Mouse (Mus musculus): ENCODE data around the gene E030018B13Rik.

Gene E030018B13Rik

DNA sequence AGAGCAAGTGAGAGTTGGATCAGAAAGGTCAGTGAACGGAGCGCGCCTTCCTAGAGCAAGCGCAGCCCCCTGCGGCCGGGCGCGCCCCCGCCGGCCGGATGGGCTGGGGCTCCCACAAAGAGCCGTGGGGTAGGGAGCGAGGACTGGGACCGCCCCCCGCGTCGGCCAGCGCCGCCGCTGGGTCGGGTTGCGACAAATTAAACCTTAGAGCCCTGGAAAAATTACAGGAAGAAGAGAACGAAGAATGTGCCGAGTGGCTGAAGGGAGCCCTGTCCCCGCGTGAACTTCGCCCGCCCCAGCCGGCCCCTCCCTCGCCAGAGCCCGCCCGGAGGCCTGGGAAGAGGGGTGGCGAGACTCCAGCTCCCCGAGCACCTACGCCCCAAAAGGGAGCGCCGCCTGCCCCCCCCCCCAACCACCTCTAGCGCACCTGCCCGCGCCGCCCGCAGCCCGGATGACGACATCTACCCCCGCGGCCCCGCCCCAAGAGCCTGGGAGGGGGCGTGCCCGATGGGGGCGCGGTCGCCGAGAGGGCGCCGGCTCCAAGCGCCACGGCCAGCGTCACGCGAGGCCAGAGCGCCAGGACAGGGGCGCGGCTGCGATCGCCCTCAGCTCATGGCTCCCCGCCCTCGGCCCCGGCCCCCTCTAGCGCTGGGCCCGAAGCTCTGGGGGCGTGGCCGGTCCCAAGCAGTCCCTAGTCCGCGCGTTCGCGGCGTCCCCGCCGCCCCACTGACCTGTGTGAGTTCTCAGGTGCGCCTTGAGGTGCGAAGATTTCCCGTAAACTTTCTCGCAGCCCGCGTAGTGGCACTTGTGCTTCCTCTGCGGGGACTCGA is 20.8 kb downstream of the E030018B13Rik start:
- DNase-seq (ENCODE audit: low read depth, low spot score), result peak; percentile 82

- DNase-seq (ENCODE audit: low read depth, low spot score), result no peak
Observed at GRCm38 (mm10) chr7:63938066-63938913, 21.6 kb downstream of the E030018B13Rik start.

GRCm38 (mm10) chr7:63938914-63939396 is 22.3 kb downstream of the E030018B13Rik start, which contains the start of gene Klf13:
Gene Klf13 (minus strand): TSS chr7:63938915.
- peak; percentile 99 for DNase-seq (ENCODE audit: low read depth, low spot score)

- DNase-seq (ENCODE audit: low read depth, low spot score), result no peak
Observed at GRCm38 (mm10) chr7:63939397-63939951, 22.8 kb downstream of the E030018B13Rik start.

DNA sequence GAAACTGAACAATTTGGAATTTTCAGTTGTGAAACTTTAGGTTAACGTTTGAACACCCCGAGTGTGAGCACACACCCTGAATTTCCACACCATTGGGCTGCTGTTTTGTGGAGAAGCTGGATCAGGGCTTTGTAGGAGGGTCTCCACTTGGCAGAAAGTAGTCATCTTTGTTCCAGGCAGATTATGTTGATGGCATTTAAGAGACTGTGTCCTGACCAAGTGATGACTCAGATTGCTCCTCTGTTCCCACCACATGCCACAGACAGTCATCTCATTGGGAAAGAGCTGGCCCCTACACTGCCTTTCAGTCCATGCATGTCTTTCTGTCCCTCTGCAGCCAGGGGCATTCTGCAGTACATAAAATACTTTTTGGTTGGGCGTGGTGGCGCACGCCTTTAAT is 23.7 kb downstream of the E030018B13Rik start:
- DNase-seq (ENCODE audit: low read depth, low spot score), result no peak

DNA sequence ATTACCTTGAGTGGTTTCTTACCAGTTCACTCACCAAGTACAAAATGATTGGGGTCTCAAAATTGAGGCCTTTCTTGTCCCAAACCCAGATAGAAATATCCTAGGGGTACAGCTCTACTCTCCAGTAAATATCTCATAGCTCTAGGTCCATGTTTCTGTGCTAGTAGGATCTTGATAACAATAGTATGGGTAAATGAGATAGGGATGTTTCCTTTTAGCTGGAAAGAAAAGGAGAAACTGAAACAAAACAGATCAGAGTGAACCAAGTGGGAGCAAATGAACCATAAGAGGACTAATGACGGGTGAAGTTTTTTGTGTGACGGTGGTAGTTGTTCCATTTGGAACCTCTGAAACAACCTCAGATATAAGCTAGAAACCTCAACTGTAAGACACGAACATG is 24.4 kb downstream of the E030018B13Rik start:
- DNase-seq (ENCODE audit: low read depth, low spot score), result no peak

DNA sequence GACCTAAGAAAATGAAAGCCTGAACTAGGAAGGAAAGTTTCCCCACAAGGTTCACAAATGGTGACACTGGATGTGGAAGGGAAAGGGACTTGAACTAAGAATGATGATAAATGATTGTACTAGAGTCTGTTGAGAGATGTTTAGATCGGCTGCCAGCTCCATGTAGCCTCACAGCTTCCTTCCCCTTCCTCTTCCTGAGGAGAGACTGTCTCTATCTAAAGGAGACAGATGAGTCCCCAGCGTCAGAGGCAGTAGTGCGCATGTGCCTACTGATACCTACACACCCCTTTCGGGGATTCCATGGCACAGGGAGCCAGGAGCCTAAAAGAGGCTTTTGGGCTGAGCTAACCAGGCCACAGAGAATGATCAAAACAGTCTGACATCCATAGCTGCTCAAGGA is 24.8 kb downstream of the E030018B13Rik start:
- no peak for DNase-seq (ENCODE audit: low read depth, low spot score)

DNA sequence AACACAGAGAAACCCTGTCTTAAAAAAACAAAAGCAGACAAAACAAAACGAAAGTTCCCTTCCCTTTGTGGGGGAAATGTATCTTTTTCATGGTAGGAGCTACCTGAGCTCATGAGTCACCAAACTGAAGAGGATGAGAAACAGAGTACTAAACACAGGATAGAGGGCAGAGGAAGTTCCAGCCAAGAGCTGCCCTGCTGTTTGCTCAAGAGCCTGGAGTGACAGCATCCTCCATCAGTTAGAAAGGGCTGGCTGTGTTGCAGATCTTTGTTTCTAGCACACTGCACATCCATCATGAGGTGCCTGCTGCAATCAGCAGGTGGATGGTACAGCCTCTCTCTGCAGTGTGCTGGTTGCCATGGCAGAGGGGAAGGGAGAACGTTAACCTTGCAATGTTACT is 27.3 kb downstream of the E030018B13Rik start:
- no peak for DNase-seq (ENCODE audit: low read depth, low spot score)

GRCm38 (mm10) chr7:63947514-63948487 is 31.1 kb downstream of the E030018B13Rik start:
- no peak for DNase-seq (ENCODE audit: low read depth, low spot score)

DNA sequence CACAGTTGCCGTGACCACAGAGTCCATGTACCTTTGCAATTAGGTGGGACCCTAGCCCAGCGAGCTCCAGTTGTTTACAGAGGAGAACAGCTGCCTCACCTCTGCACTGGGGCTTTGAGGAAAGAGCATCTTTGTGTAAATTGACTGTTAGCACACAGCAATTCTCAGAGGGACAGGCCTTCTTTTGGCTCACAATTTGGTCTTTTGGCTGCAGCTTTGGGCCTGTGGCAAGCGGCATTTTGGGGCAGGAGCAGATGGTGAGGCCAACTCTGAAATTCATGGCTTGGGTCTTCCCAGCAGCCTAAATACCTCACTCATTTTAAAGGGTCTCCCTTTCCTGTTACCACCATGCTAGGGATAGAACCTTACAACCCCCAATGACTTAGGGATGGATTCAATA is 32.5 kb downstream of the E030018B13Rik start:
- DNase-seq (ENCODE audit: low read depth, low spot score), result no peak

GRCm38 (mm10) chr7:63950931-63951607 is 34.4 kb downstream of the E030018B13Rik start:
- DNase-seq (ENCODE audit: low read depth, low spot score), result no peak

DNA sequence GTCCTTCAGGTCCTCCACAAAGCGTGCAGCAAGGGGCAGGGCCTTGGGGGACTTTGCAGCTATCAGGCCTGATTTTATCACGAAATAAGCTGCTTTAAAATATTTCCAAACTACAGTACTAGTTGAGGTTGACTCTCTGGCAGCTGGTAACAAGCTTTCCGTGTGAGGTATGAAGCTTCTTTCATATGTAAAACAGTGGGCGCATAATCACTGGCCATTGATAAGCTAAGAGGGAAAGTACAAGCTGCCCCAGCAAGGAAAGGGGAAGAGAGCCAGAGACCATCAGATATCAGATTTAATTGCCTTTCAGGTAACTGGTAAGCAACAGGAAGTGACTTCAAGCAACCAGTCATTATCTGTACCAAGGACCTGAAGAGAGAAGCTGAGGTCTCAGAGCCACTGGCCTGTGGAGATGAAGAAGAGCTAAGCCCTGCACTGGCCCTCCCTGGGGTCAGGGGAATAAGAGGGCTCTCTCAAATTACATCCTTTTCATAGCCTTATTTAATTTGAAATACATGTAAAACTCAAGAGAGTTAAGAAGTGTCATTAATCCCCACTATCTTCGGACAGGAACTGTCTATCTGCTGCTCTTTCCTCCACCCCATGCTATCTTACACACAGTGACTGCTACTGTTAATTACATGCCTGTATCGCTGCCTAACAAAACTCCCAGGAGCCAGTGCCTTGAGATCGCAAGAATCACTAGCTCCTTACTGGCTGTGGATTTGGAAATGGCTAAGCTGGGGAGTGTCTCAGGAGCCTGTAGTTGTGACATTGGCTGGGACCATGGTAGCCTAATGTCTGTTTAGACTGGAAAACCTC is 35.6 kb downstream of the E030018B13Rik start:
- no peak for DNase-seq (ENCODE audit: low read depth, low spot score)

GRCm38 (mm10) chr7:63955440-63955839 is 38.8 kb downstream of the E030018B13Rik start:
- no peak for DNase-seq (ENCODE audit: low read depth, low spot score)

DNA sequence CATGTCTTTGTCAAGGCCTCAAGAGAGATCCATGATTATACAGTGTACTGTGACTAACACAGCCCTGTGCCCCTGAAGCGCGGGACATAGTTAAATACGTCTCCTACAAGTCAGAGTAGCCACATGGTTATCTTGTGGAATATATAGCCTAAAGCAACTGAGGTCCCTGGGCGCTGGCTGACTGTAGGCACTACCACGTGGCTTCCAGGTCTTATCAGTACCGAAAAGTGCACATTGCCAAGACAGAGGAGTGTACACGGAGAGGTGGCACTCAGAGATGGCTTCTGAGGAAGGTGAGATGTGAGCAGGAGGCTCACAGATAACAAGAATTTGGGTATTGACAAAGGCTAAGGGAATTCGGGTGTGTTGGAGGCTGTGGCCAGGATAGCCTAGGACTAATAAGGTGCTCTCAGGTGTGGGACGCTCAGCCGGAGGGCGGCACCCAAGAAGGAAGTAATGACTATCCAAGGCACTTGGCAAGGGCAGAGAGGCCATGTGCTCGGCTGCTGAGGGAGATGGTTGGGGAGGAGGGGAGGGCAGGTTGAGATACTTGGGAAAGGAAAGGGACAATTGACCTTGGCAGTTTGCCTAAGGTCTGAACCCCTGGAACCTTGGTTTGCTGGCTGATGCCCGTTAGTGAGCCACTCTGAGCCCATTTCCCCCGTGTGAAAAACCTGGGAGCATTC is 39.6 kb downstream of the E030018B13Rik start:
- no peak for DNase-seq (ENCODE audit: low read depth, low spot score)

DNA sequence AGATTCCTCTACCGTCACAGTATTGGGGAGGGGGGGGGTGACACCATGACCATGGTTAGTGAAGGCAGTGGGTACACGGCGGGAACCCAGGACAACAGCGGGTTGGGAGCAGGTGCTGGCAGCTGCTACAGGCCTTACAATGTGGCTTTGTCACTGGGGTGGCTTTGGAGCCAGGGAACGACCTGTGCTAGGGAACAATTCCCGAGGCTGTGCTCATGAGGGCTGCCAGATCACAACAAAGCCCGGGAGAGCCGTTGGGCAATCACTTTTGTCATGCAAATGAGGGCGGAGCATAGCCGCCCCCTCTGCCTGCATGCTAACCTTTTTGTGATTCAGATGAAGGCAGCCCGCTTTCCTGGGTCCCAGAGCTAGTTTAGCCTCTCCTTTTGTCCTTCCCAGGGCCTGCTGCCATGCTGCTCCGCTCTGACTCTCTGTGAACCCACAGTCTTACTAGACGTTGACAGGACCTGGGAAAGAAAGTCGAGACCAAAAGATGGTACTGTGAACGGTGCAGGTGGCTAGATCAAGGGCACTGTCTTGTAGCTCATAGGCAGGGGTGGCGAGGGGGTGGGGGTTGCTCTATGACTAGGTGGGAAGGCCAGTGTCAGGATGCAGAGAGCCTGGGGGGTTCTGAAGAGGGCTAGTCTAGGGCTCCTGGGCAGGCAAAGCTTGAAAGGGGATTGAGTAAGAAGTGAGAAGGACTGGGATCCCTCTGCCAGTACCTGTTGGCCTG is 40.5 kb downstream of the E030018B13Rik start:
- DNase-seq (ENCODE audit: low read depth, low spot score), result peak; percentile 85

DNA sequence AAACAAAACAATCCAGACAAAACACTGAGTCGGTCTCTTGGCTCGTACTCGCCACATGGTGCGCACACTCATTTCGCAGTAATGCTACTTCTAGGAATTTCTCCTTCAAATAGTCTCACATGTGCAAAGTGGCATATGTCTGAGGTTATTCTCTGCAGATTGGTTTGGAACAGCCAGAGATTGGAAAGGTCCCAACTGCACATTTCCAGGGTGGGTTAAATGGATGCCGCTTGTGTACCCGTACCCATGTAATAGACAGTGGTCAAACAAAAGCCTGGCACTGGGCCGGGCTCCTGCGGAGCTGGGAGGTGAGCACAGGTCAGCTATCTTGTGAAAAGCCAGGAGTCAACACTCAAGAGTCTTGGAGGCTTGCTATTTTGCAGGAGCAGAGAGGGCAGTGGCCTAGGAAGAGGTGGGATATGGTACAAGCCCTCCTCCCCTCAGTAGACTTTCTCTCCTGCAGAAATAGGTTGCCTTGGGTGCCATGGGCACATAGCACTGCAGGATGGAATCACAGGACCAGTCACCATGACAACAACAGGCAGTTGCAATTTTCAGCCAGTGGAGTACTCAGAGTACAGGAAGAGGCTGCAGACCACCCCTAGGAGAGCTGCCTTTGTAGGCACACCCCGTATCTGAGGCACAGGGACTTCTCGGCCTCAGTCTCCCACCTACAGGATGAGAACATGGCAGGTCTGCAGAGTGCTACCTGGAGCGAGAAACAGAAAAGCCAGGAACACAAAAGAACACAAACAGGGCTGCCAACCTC is 41.4 kb downstream of the E030018B13Rik start:
- no peak for DNase-seq (ENCODE audit: low read depth, low spot score)

- DNase-seq (ENCODE audit: low read depth, low spot score), result no peak
Observed at GRCm38 (mm10) chr7:63963632-63964031, 47.0 kb downstream of the E030018B13Rik start.
